Mouse (Mus musculus) heart, postnatal 0 days (tissue): ENCODE measurements around the gene Kctd21. TPM values are rescaled to one million over a fixed set of nuclear protein-coding genes. Genes with fewer than 3 reads are reported as not detected.

Experiments used
- ATAC-seq: fragments of 200-750 bp; cut with Nextera tagmentation; 2 replicates; pipeline ENCODE4 v1.8.0; 2017; ENCODE audit warnings: low read depth, moderate number of reproducible peaks, moderate library complexity; ENCODE audit not compliant: insufficient read depth
- DNase-seq: peaks from one replicate; pipeline ENCODE4 v3.0.0-alpha.2; 2016; ENCODE audit warnings: low spot score
- H3K27ac ChIP-seq: fragments of 300-500 bp; sonication (generic); 2 replicates; pipeline ENCODE4 v1.5.1; 2014; ENCODE audit warnings: low read depth, mild to moderate bottlenecking
- H3K27me3 ChIP-seq: fragments of 300-500 bp; sonication (generic); 2 replicates; pipeline ENCODE4 v1.6.1; 2014; ENCODE audit warnings: low read length, mixed read lengths; ENCODE audit not compliant: control insufficient read depth, insufficient read depth
- H3K36me3 ChIP-seq: fragments of 300-500 bp; sonication (generic); replicated peaks from 2 replicates; pipeline ENCODE4 v1.6.1; 2014; ENCODE audit warnings: low read length, mixed read lengths; ENCODE audit not compliant: control insufficient read depth, insufficient read depth
- H3K4me1 ChIP-seq: fragments of 300-500 bp; sonication (generic); 2 replicates; pipeline ENCODE4 v1.6.1; 2014; ENCODE audit warnings: antibody characterized with exemption; ENCODE audit not compliant: control insufficient read depth, insufficient read depth
- H3K4me2 ChIP-seq: fragments of 300-500 bp; sonication (generic); 2 replicates; pipeline ENCODE4 v1.6.1; 2014; ENCODE audit warnings: low read depth, mild to moderate bottlenecking, low read length, moderate library complexity
- H3K4me3 ChIP-seq: fragments of 300-500 bp; sonication (generic); 2 replicates; pipeline ENCODE4 v1.5.1; 2014; ENCODE audit warnings: low read depth, low read length
- H3K9ac ChIP-seq: fragments of 300-500 bp; sonication (generic); replicated peaks from 2 replicates; pipeline ENCODE4 v1.6.1; 2014; ENCODE audit warnings: low read depth, low read length, mixed read lengths
- H3K9me3 ChIP-seq: fragments of 300-500 bp; sonication (generic); replicated peaks from 2 replicates; pipeline ENCODE4 v1.6.1; 2016; ENCODE audit warnings: low read length; ENCODE audit not compliant: control insufficient read depth
- CTCF ChIP-seq: IDR thresholded peaks from 2 replicates; pipeline ENCODE4 v1.5.1; 2016; ENCODE audit warnings: antibody characterized with exemption, control low read depth, low read depth
- EP300 ChIP-seq: IDR thresholded peaks from 2 replicates; pipeline ENCODE4 v1.6.1; 2016; ENCODE audit warnings: antibody characterized with exemption, low read depth
- WGBS: fragments of 180-500 bp; shearing (Covaris S2); extraction: QIAGEN DNeasy Blood & Tissue Kit; methylation state at CpG from one replicate; pipeline ENCODE4 v1.1.7; 2014; 5-methylcytosine and 5-hydroxymethylcytosine counted together
- polyA plus RNA-seq: library from polyadenylated mRNA; unstranded; fragments of >200 nt; fragmentation: Nextera tagmentation; extraction: Ambion mirVana; gene quantifications from 2 replicates; pipeline ENCODE4 v1.2.1, GENCODE M21; 2015
- total RNA-seq: library from RNA; depleted of rRNA; stranded (reverse); fragments of >200 nt; gene quantifications from 2 replicates; pipeline ENCODE4 v1.2.3, GENCODE M21; 2014; ENCODE audit warnings: low replicate concordance; rRNA removed

Kctd21 gene
- total RNA-seq = 0.97 and 3.4 TPM in 2 replicates
- polyA plus RNA-seq = 1.9 and 3.1 TPM in 2 replicates

DNA sequence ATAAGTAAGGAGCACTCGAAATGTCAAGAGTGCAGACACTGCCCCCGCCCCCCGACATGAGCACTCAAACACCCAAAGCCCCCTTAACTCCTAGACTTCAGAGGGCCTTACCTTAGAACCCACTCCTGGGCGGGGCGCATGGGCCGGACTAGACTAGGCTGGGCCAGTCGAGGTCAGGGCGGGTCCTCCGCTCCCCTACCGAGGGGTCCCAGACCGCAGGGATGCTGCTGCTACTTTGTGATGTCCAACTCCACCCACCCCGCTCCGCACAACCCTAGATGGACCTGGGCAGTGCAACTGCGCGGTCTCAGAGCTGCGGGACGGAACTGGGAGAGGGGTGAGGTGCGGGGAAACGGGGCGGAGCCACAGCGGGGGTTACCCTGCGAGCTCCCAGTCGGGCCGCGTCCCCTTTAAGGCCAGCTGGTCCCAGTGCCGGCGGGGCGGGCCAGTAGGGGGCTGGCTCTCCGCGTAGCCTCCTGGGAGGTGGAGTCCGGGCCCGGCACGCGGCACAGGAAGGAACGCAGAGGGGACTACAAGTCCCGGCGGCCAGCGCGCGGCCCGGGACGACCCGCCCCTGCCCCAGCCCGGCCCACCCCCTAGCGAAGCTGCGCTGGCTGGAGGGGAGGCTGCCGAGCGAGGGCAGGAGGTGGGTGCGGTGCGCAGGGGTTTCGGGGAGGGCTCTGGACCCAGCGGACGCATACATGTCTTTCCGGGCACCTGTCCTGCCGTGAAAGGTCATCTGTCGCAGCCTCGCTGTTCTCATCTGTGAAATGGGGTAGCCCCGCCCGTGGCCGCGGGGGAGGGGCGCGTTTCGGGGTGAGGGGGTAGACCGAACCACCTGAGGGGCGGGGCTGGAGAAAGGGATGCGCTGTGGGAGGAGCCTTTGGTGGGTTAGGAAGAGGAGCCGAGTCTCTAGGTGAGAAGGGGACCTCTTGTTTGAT, at the start of gene Kctd21, which contains the start of gene Usp35:
Kctd21 (plus strand) TSS at position 602 of the 941 bp plus-strand sequence.
Usp35 (minus strand) TSS at position 295 of the 941 bp plus-strand sequence.
- Histone ChIP-seq H3K36me3 (no peaks in the 10 kb centered on the region), H3K4me1 (peaks cover 11% of the 10 kb centered on the region), H3K27ac (no peak within 1 kb of the TSS; the same call in 1 of the 2 replicates), H3K9me3 (no peaks in the 10 kb centered on the region), H3K4me2 (peak within 1 kb of the TSS; percentile 87), H3K27me3 (peaks cover 3% of the 10 kb centered on the region; the same call in 1 of the 2 replicates), H3K4me3 (peak within 1 kb of the TSS; percentile 64), H3K9ac (peak within 1 kb of the TSS; percentile 44)
- DNase-seq (peak; percentile 95), ATAC-seq (peak; percentile 99)
- under 1% methylated on average over 64 of the region's 68 CpGs for WGBS
- TF ChIP-seq EP300 (peak; percentile 56; the same call in 1 of the 2 replicates), CTCF (peak; percentile 33)

DNA sequence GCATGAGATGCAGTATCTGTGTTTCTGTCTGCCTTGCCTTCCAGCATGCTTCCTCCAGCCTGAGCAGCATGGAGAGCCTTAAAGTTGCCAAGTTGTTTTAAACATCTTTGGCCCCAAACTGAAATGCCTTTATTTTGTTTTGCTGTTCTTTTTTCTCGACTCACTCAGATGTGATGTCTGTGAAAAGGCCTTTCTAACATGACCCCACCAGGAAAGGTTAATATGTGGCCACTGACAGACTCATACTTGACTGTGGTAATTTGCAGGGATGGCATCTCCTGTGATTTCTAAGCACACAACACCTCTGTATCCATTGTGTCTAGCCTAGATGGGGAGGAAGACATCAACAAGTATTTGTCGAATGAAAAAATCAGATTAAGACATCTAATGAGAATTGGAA, 35.1 kb upstream of the Kctd21 start:
- TF ChIP-seq EP300 (no peak), CTCF (no peak)
- no peaks in the 10 kb centered on the region for H3K9me3 ChIP-seq
- H3K27ac ChIP-seq = no peak overlapping the region
- 49% methylated on average over 2 of the region's 2 CpGs for WGBS
- no peaks in the 10 kb centered on the region for H3K4me1 ChIP-seq
- H3K36me3 ChIP-seq = peaks cover 30% of the 10 kb centered on the region
- H3K4me3 ChIP-seq = no peak overlapping the region
- no peaks in the 10 kb centered on the region for H3K27me3 ChIP-seq
- DNase-seq (no peak), ATAC-seq (no peak)
- no peak overlapping the region for H3K4me2 ChIP-seq
- no peak overlapping the region for H3K9ac ChIP-seq

DNA sequence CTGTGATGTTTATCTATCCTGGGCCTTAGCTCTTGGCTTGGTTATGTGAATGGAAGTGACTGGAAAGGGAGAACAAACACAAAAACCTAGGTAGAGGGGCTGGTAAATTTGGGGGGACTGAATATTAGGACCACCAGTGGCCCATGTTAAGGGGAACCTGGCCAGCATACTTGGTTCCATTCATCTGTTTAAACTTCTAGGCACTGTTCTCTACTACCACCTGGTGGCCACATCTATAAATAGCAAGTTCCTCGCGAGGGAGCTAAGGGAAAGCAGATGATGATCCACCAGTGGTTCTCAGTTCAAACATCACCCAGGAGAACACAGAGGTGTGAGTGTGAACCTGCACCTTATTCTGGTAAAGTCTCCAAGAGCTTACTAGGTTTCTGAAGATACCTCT, 34.7 kb upstream of the Kctd21 start:
- TF ChIP-seq CTCF (peak; percentile 96), EP300 (no peak)
- peak; percentile 72 for DNase-seq
- Histone ChIP-seq H3K27ac (no peak overlapping the region), H3K4me2 (no peak overlapping the region), H3K9ac (no peak overlapping the region), H3K4me3 (no peak overlapping the region), H3K27me3 (no peaks in the 10 kb centered on the region), H3K9me3 (no peaks in the 10 kb centered on the region), H3K36me3 (peaks cover 34% of the 10 kb centered on the region), H3K4me1 (no peaks in the 10 kb centered on the region)
- 0% methylated on average over 2 of the region's 2 CpGs for WGBS
- ATAC-seq = peak; percentile 24; the same call in 1 of the 2 replicates

DNA sequence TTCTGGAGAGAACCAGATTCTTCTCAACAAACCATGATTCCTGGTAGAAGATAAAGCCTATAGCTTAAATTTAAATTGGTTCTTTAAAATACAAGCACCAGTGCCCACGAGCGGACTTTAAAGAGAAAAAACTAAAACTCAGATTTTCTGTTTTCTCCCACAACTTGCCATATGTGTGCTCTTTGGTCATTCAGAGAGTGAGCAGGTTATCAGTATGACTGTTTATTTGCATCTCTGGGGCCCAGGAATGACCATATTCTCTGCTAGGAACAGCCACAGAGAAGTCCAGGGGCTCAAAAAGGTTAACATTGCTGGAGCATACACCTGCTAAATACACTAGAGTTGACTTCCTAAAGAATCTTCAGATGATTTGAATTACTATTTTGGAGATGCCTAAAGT, 33.8 kb upstream of the Kctd21 start:
- no peak for TF ChIP-seq CTCF
- no peak for TF ChIP-seq EP300

DNA sequence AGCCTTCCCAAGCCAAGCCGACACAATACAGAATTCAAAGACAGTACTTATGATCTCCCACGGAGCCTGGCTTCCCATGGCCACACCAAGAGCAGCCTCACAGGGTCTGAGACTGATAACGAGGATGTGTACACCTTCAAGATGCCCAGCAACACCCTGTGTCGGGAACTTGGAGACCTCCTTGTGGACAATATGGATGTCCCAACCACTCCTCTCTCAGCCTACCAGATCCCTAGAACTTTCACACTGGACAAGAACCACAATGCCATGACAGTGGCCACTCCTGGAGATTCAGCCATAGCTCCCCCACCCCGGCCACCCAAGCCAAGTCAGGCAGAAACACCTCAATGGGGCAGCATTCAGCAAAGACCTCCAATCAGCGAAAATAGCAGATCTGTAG, 33.2 kb upstream of the Kctd21 start:
- DNase-seq (no peak), ATAC-seq (no peak)
- Histone ChIP-seq H3K9me3 (no peaks in the 10 kb centered on the region), H3K27me3 (no peaks in the 10 kb centered on the region), H3K27ac (no peak overlapping the region), H3K9ac (no peak overlapping the region), H3K36me3 (peaks cover 48% of the 10 kb centered on the region), H3K4me1 (no peaks in the 10 kb centered on the region), H3K4me3 (no peak overlapping the region), H3K4me2 (no peak overlapping the region)
- TF ChIP-seq EP300 = no peak
- no peak for TF ChIP-seq CTCF
- 79% methylated on average over 6 of the region's 6 CpGs for WGBS

More for the DNA sequence above, 33.8 kb upstream of the Kctd21 start:
- Histone ChIP-seq H3K9ac (no peak overlapping the region), H3K27me3 (no peaks in the 10 kb centered on the region), H3K27ac (no peak overlapping the region), H3K9me3 (no peaks in the 10 kb centered on the region), H3K4me3 (no peak overlapping the region), H3K36me3 (peaks cover 41% of the 10 kb centered on the region), H3K4me2 (no peak overlapping the region), H3K4me1 (no peaks in the 10 kb centered on the region)
- WGBS = 86% methylated on average over 2 of the region's 2 CpGs
- DNase-seq (no peak), ATAC-seq (no peak)
